Mouse (Mus musculus) forebrain, embryonic 13.5 days (tissue): ENCODE measurements around the gene Msh3. TPM values are rescaled to one million over a fixed set of nuclear protein-coding genes. Genes with fewer than 3 reads are reported as not detected.

Experiments
- polyA plus RNA-seq: library from polyadenylated mRNA; unstranded; fragments of >200 nt; fragmentation: Nextera tagmentation; extraction: Ambion mirVana; gene quantifications from 2 replicates; pipeline ENCODE4 v1.2.1, GENCODE M21; 2015

The Msh3 gene
- polyA plus RNA-seq, 1 experiment from 2014 or later: 28.5 TPM

Other genes with a start within 250 kb of the Msh3 start
- gene Rasgrf2, start 223.3 kb downstream of the Msh3 start, polyA plus RNA-seq: 0.57 and 0.97 TPM in 2 replicates
- gene Gm20379, start 49.0 kb downstream of the Msh3 start, polyA plus RNA-seq: 1.2 and 1.7 TPM in 2 replicates
- 17.6 and 19.5 TPM in 2 replicates for gene Dhfr, start 277 bp downstream of the Msh3 start, polyA plus RNA-seq
- 0.37 and 0.43 TPM in 2 replicates for gene Ankrd34b, start 70.9 kb upstream of the Msh3 start, polyA plus RNA-seq
- gene Fam151b, start 129.0 kb upstream of the Msh3 start, polyA plus RNA-seq: 0.14 TPM in 1 of 2 replicates, not detected in the other
- 10.0 TPM in 2 replicates for gene Zfyve16, start 175.9 kb upstream of the Msh3 start, polyA plus RNA-seq
- gene Spz1, start 221.2 kb upstream of the Msh3 start, polyA plus RNA-seq: not detected in 2 replicates